Mouse (Mus musculus) small intestine, adult 2 months (tissue): ENCODE data around the gene Alkbh4.

ENCODE experiments used
- CTCF ChIP-seq: fragments of 200-500 bp; IDR thresholded peaks from 2 replicates; pipeline ENCODE4 v1.5.1; 2012; ENCODE audit warnings: low read depth, mild to moderate bottlenecking, control low read depth, inconsistent platforms, low read length, moderate library complexity, mixed read lengths; ENCODE audit not compliant: insufficient replicate concordance, insufficient read length; ENCODE audit errors: extremely low read depth
- POLR2A ChIP-seq: fragments of 200-500 bp; IDR thresholded peaks from 2 replicates; pipeline ENCODE4 v1.6.1; 2012; ENCODE audit warnings: low read depth, mild to moderate bottlenecking, control low read depth, inconsistent platforms, low read length, moderate library complexity

DNA sequence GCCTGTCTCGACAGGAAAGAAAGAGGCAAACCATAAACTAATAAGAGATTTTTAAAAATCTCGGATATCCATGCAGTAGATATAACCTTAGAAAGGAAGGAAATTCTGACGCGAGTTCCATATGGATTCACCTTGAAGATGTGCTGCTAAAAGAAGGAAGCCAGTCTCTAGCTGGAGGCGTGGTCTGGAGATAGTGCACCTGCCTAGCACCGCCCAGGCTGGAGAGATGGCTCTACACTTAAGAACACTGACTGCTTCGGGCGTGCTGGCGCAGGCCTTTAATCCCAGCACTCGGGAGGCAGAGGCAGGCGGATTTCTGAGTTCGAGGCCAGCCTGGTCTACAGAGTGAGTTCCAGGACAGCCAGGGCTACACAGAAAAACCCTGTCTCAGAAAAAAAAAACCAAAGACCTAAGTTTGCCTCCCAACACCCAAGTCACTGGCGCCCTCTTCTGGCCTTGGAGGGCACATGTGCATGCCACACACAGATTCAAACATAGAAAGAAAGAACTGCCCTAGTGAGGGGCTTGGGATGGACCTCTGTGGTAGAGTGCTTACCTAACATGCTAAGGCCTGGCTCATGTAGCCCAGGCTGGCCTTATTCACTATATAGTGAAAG is 1.8 kb downstream of the Alkbh4 start:
- TF ChIP-seq POLR2A: no peak
- TF ChIP-seq CTCF: peak; percentile 73; the same call in 1 of the 2 replicates
